Mouse (Mus musculus): ENCODE results near the gene Nup155.
A peak's percentile ranks its signal among the peaks of the same experiment; 100 is the strongest.

Nup155 gene

GRCm38 (mm10) chr15:8190435-8190834, 81.4 kb downstream of the Nup155 start:
- no peak for DNase-seq (ENCODE audit: low read depth)

- DNase-seq (ENCODE audit: low read depth), result peak; percentile 18
Measured at GRCm38 (mm10) chr15:8200317-8200716, 91.2 kb downstream of the Nup155 start.

- DNase-seq (ENCODE audit: low read depth), result no peak
Measured at GRCm38 (mm10) chr15:8208362-8208761, 99.3 kb downstream of the Nup155 start.
